Mouse (Mus musculus) CH12.LX (cell line): Measurements from ENCODE around the gene Zswim4. TPM values are rescaled to one million over a fixed set of nuclear protein-coding genes. Genes with fewer than 3 reads are reported as not detected.

Experiments
- DNase-seq: peaks from one replicate; pipeline ENCODE4 v3.0.0-alpha.2; 2013; ENCODE audit errors: extremely low read depth
- H3K27ac ChIP-seq: 2 replicates; pipeline ENCODE4 v1.5.1; 2012; ENCODE audit warnings: low read depth, mild to moderate bottlenecking, control low read depth, moderate library complexity; ENCODE audit not compliant: insufficient read depth
- H3K27me3 ChIP-seq: replicated peaks from 2 replicates; pipeline ENCODE3; 2012; ENCODE audit warnings: inconsistent platforms
- H3K36me3 ChIP-seq, 2 experiments: replicated peaks in 1 of 2; 2 replicates each; pipeline versions ENCODE3 to v1.6.1; 2012; ENCODE audit warnings: inconsistent platforms in 1 of 2, low read length in 1 of 2, mild to moderate bottlenecking in 1 of 2, mixed read lengths in 1 of 2, moderate library complexity in 1 of 2; ENCODE audit not compliant: control insufficient read depth in 1 of 2, insufficient read depth in 1 of 2
- H3K4me1 ChIP-seq, 2 experiments: 2 replicates each; pipeline ENCODE4 v1.6.1; 2012; ENCODE audit warnings: inconsistent platforms in 1 of 2, moderate library complexity in 1 of 2; ENCODE audit not compliant: insufficient read depth in 2 of 2, control insufficient read depth in 1 of 2
- H3K4me2 ChIP-seq: 2 replicates; pipeline ENCODE4 v1.6.1; 2012; ENCODE audit warnings: low read depth, mild to moderate bottlenecking, control low read depth; ENCODE audit not compliant: poor library complexity, insufficient read depth, severe bottlenecking
- H3K4me3 ChIP-seq, 3 experiments: fragments of 150-350 bp in 1 of 3; sonication (generic) in 1 of 3; replicated peaks in 1 of 3; 2 replicates each; pipeline versions ENCODE3 to v1.5.1; 2011 to 2012; ENCODE audit warnings: low read depth in 2 of 3, low read length in 2 of 3, mild to moderate bottlenecking in 2 of 3, moderate library complexity in 2 of 3, control low read depth in 1 of 3, improper control_type of control experiment in 1 of 3, inconsistent platforms in 1 of 3, mixed read lengths in 1 of 3; ENCODE audit not compliant: poor library complexity in 1 of 3
- H3K79me2 ChIP-seq: replicated peaks from 2 replicates; pipeline ENCODE4 v1.6.1; 2012; ENCODE audit warnings: mild to moderate bottlenecking, moderate library complexity; ENCODE audit not compliant: control insufficient read depth, poor library complexity, insufficient read depth, severe bottlenecking; ENCODE audit errors: extremely low read depth
- H3K9ac ChIP-seq: 2 replicates; pipeline ENCODE4 v1.6.1; 2012; ENCODE audit warnings: low read depth, mild to moderate bottlenecking, control low read depth, moderate library complexity; ENCODE audit not compliant: insufficient read depth
- H3K9me3 ChIP-seq: replicated peaks from 2 replicates; pipeline ENCODE3; 2012; ENCODE audit warnings: low read length, inconsistent platforms, mixed read lengths
- BHLHE40 ChIP-seq: IDR thresholded peaks from 2 replicates; pipeline ENCODE4 v1.6.1; 2011; ENCODE audit warnings: mild to moderate bottlenecking, low read depth, low read length, improper control_type of control experiment
- CHD1 ChIP-seq: IDR thresholded peaks from 2 replicates; pipeline ENCODE4 v1.6.1; 2012; ENCODE audit warnings: low read depth, low read length, improper control_type of control experiment, inconsistent platforms
- CHD2 ChIP-seq: IDR thresholded peaks from 2 replicates; pipeline ENCODE4 v1.6.1; 2011; ENCODE audit warnings: low read length, improper control_type of control experiment
- CTCF ChIP-seq, 2 experiments: IDR thresholded peaks in 1 of 2; conservative IDR thresholded peaks in 1 of 2; 2 replicates each; pipeline ENCODE4 v1.5.1; 2011 to 2012; ENCODE audit warnings: low read depth in 2 of 2, low read length in 2 of 2, improper control_type of control experiment in 1 of 2, inconsistent platforms in 1 of 2, mild to moderate bottlenecking in 1 of 2, moderate library complexity in 1 of 2
- E2F4 ChIP-seq: IDR thresholded peaks from 2 replicates; pipeline ENCODE4 v1.6.1; 2011; ENCODE audit warnings: low read depth, low read length, improper control_type of control experiment; ENCODE audit not compliant: insufficient replicate concordance
- ELF1 ChIP-seq: IDR thresholded peaks from 2 replicates; pipeline ENCODE4 v1.6.1; 2014; ENCODE audit warnings: low read depth, mild to moderate bottlenecking, inconsistent platforms, low read length, improper control_type of control experiment
- EP300 ChIP-seq: IDR thresholded peaks from 2 replicates; pipeline ENCODE4 v1.6.1; 2011; ENCODE audit warnings: low read length, improper control_type of control experiment
- ETS1 ChIP-seq: conservative IDR thresholded peaks from 2 replicates; pipeline ENCODE4 v1.6.1; 2012; ENCODE audit warnings: low read depth, mild to moderate bottlenecking, inconsistent platforms, low read length, improper control_type of control experiment, moderate library complexity
- GABPA ChIP-seq: IDR thresholded peaks from 2 replicates; pipeline ENCODE4 v1.6.1; 2012; ENCODE audit warnings: low read depth, low read length, improper control_type of control experiment, inconsistent platforms; ENCODE audit not compliant: insufficient replicate concordance
- HCFC1 ChIP-seq: IDR thresholded peaks from 2 replicates; pipeline ENCODE4 v1.6.1; 2012; ENCODE audit warnings: low read depth, mild to moderate bottlenecking, inconsistent platforms, low read length, improper control_type of control experiment
- IRF4 ChIP-seq: IDR thresholded peaks from 2 replicates; pipeline ENCODE4 v1.6.1; 2014; ENCODE audit warnings: low read depth, mild to moderate bottlenecking, inconsistent platforms, low read length, improper control_type of control experiment
- JUN ChIP-seq: IDR thresholded peaks from 2 replicates; pipeline ENCODE4 v1.6.1; 2011; ENCODE audit warnings: low read depth, mild to moderate bottlenecking, low read length, improper control_type of control experiment, moderate library complexity; ENCODE audit not compliant: insufficient read depth
- KAT2A ChIP-seq: IDR thresholded peaks from 2 replicates; pipeline ENCODE4 v1.6.1; 2012; ENCODE audit warnings: low read length, improper control_type of control experiment, inconsistent platforms; ENCODE audit not compliant: insufficient replicate concordance
- MAFK ChIP-seq: IDR thresholded peaks from 2 replicates; pipeline ENCODE4 v1.6.1; 2011; ENCODE audit warnings: low read length, improper control_type of control experiment; ENCODE audit not compliant: insufficient replicate concordance
- MAX ChIP-seq: IDR thresholded peaks from 2 replicates; pipeline ENCODE4 v1.6.1; 2011; ENCODE audit warnings: low read length, improper control_type of control experiment
- MAZ ChIP-seq: IDR thresholded peaks from 2 replicates; pipeline ENCODE4 v1.6.1; 2012; ENCODE audit warnings: low read depth, mild to moderate bottlenecking, inconsistent platforms, low read length, improper control_type of control experiment, moderate library complexity
- MXI1 ChIP-seq: IDR thresholded peaks from 2 replicates; pipeline ENCODE4 v1.6.1; 2011; ENCODE audit warnings: mild to moderate bottlenecking, low read depth, low read length, improper control_type of control experiment
- MYC ChIP-seq: IDR thresholded peaks from 2 replicates; pipeline ENCODE4 v1.6.1; 2011; ENCODE audit warnings: low read depth, mild to moderate bottlenecking, improper control_type of control experiment, low read length
- NELFE ChIP-seq: IDR thresholded peaks from 2 replicates; pipeline ENCODE4 v1.6.1; 2011; ENCODE audit warnings: low read depth, low read length, improper control_type of control experiment
- NRF1 ChIP-seq: IDR thresholded peaks from 2 replicates; pipeline ENCODE4 v1.6.1; 2014; ENCODE audit warnings: low read depth, mild to moderate bottlenecking, inconsistent platforms, low read length, improper control_type of control experiment, moderate library complexity
- PAX5 ChIP-seq: IDR thresholded peaks from 2 replicates; pipeline ENCODE4 v1.6.1; 2012; ENCODE audit warnings: low read length, inconsistent platforms, mixed read lengths
- POLR2A ChIP-seq: IDR thresholded peaks from 2 replicates; pipeline ENCODE4 v1.6.1; 2011; ENCODE audit warnings: low read depth, mild to moderate bottlenecking, improper control_type of control experiment, low read length
- POLR2AphosphoS2 ChIP-seq: IDR thresholded peaks from 2 replicates; pipeline ENCODE4 v1.6.1; 2011; ENCODE audit warnings: low read depth, low read length, improper control_type of control experiment
- RAD21 ChIP-seq: IDR thresholded peaks from 2 replicates; pipeline ENCODE4 v1.6.1; 2011; ENCODE audit warnings: low read depth, mild to moderate bottlenecking, low read length, improper control_type of control experiment, moderate library complexity
- SMC3 ChIP-seq: IDR thresholded peaks from 2 replicates; pipeline ENCODE4 v1.6.1; 2011; ENCODE audit warnings: low read depth, low read length, improper control_type of control experiment
- TCF12 ChIP-seq: IDR thresholded peaks from 2 replicates; pipeline ENCODE4 v1.6.1; 2014; ENCODE audit warnings: low read depth, mild to moderate bottlenecking, inconsistent platforms, low read length, improper control_type of control experiment
- UBTF ChIP-seq: IDR thresholded peaks from 2 replicates; pipeline ENCODE4 v1.6.1; 2012; ENCODE audit warnings: low read depth, mild to moderate bottlenecking, inconsistent platforms, low read length, improper control_type of control experiment, moderate library complexity
- USF1 ChIP-seq: IDR thresholded peaks from 2 replicates; pipeline ENCODE4 v1.6.1; 2014; ENCODE audit warnings: low read depth, mild to moderate bottlenecking, inconsistent platforms, low read length, improper control_type of control experiment
- ZC3H11A ChIP-seq: IDR thresholded peaks from 2 replicates; pipeline ENCODE4 v1.6.1; 2012; ENCODE audit warnings: low read depth, mild to moderate bottlenecking, inconsistent platforms, low read length, improper control_type of control experiment
- ZKSCAN1 ChIP-seq: IDR thresholded peaks from 2 replicates; pipeline ENCODE4 v1.6.1; 2012; ENCODE audit warnings: low read depth, inconsistent platforms, low read length, improper control_type of control experiment, borderline replicate concordance
- ZMIZ1 ChIP-seq: IDR thresholded peaks from 2 replicates; pipeline ENCODE4 v1.6.1; 2012; ENCODE audit warnings: low read depth, mild to moderate bottlenecking, inconsistent platforms, low read length, improper control_type of control experiment
- ZNF384 ChIP-seq: IDR thresholded peaks from 2 replicates; pipeline ENCODE4 v1.6.1; 2012; ENCODE audit warnings: low read depth, low read length, improper control_type of control experiment, inconsistent platforms
- dilution Hi-C: fragments of 300-500 bp; cut with MboI; formaldehyde crosslinking; loops from 2 replicates; pipeline ENCODE4 v1.14.3; 2020; ENCODE audit warnings: low sequenced_read_pairs; ENCODE audit not compliant: extremely low pct_unique_long_range_greater_than_20kb, extremely low pct_ligation_motif_present
- in situ Hi-C: fragments of 300-500 bp; cut with MboI; formaldehyde crosslinking; loops from 3 replicates; pipeline ENCODE4 v1.14.3; 2019; ENCODE audit warnings: low sequenced_read_pairs, low pct_ligation_motif_present, low pct_unique_long_range_greater_than_20kb, mixed read lengths
- polyA plus RNA-seq: library from polyadenylated mRNA; unstranded; fragments of >175 nt; gene quantifications from 2 replicates; pipeline ENCODE4 v1.2.1, GENCODE M21; 2012; ENCODE audit warnings: low read depth; ENCODE audit not compliant: insufficient read length
- total RNA-seq, 2 experiments: library from RNA; depleted of rRNA; stranded (reverse); fragments of 300-350 nt in 1 of 2; fragments of >200 nt in 1 of 2; gene quantifications; 2 replicates each; pipeline ENCODE4 v1.2.3; 2012 to 2014

The Zswim4 gene
- total and polyA plus RNA-seq, 3 experiments: 4.9 to 9.7 (median 9.1) TPM

GRCm38 (mm10) chr8:84210167-84210791, 26.6 kb downstream of the Zswim4 start:
- H3K4me2 ChIP-seq: no peak overlapping the region
- no peak overlapping the region for H3K27ac ChIP-seq
- DNase-seq: peak; percentile 72
- peaks cover 12% of the 10 kb centered on the region for H3K79me2 ChIP-seq
- no peaks in the 10 kb centered on the region for H3K27me3 ChIP-seq
- in situ Hi-C loops: loop anchor here (25.0 kb wide), 1 partner anchor 152 kb away; no protein-coding TSS in a partner anchor
- peaks cover 12 to 27% of the 10 kb centered on the region in 2 experiments for H3K4me1 ChIP-seq
- TF ChIP-seq BHLHE40: no peak
- no peak for TF ChIP-seq PAX5
- no peak for TF ChIP-seq NRF1
- no peak for TF ChIP-seq GABPA
- TF ChIP-seq ZKSCAN1: no peak
- peak; percentile 59; the same call in 1 of the 2 replicates for TF ChIP-seq TCF12
- TF ChIP-seq MXI1: no peak
- no peak for TF ChIP-seq MAX
- no peak for TF ChIP-seq JUN
- no peak for TF ChIP-seq CHD2
- no peak for TF ChIP-seq ELF1
- TF ChIP-seq KAT2A: no peak
- TF ChIP-seq CHD1: no peak
- peak; percentile 94 for TF ChIP-seq SMC3
- TF ChIP-seq ZC3H11A: peak; percentile 76
- no peak for TF ChIP-seq ZNF384
- no peak for TF ChIP-seq POLR2AphosphoS2
- no peak for TF ChIP-seq MAFK
- TF ChIP-seq ZMIZ1: no peak
- no peak; the same call in 1 of the 2 replicates for TF ChIP-seq POLR2A
- no peak for TF ChIP-seq ETS1
- TF ChIP-seq IRF4: no peak
- TF ChIP-seq HCFC1: no peak
- no peak for TF ChIP-seq EP300
- no peak for TF ChIP-seq UBTF
- no peak for TF ChIP-seq E2F4
- TF ChIP-seq USF1: no peak
- no peak for TF ChIP-seq MAZ
- no peak for TF ChIP-seq MYC
- peak; percentile 79 for TF ChIP-seq RAD21
- TF ChIP-seq CTCF (conservative IDR thresholded peaks at IDR 0.05 in 1 of 2, IDR thresholded peaks at IDR 0.05 in 1 of 2; ENCODE audit: low read depth in 2 of 2, low read length in 2 of 2): peak; percentile 71 to 92
- no peak; the same call in 1 of the 2 replicates for TF ChIP-seq NELFE
- H3K9me3 ChIP-seq: no peaks in the 10 kb centered on the region
- no peak overlapping the region for H3K9ac ChIP-seq
- H3K4me3 ChIP-seq: no peak overlapping the region
- H3K36me3 ChIP-seq: peaks cover 65 to 92% of the 10 kb centered on the region in 2 experiments
- dilution Hi-C loops: no loop called here
